Mouse (Mus musculus): Measurements from ENCODE around the gene Nrp2.

GRCm38 (mm10) chr1:62729345-62730150 lies 26.5 kb downstream of the Nrp2 start:
- no peak for TF ChIP-seq POLR2A (IDR thresholded peaks at IDR 0.05; ENCODE audit: borderline replicate concordance, low read depth, low read length)
- TF ChIP-seq CTCF (IDR thresholded peaks at IDR 0.05; ENCODE audit: low read depth, low read length): no peak

Measured in bone marrow macrophage, adult 2 months (primary cell).